Mouse (Mus musculus) heart, postnatal 0 days (tissue): Measurements from ENCODE around the gene Slc27a2. TPM values are rescaled to one million over a fixed set of nuclear protein-coding genes. Genes with fewer than 3 reads are reported as not detected.

Experiments
- ATAC-seq: fragments of 200-750 bp; cut with Nextera tagmentation; 2 replicates; pipeline ENCODE4 v1.8.0; 2017; ENCODE audit warnings: low read depth, moderate number of reproducible peaks, moderate library complexity; ENCODE audit not compliant: insufficient read depth
- DNase-seq: peaks from one replicate; pipeline ENCODE4 v3.0.0-alpha.2; 2016; ENCODE audit warnings: low spot score
- H3K27ac ChIP-seq: fragments of 300-500 bp; sonication (generic); 2 replicates; pipeline ENCODE4 v1.5.1; 2014; ENCODE audit warnings: low read depth, mild to moderate bottlenecking
- H3K27me3 ChIP-seq: fragments of 300-500 bp; sonication (generic); 2 replicates; pipeline ENCODE4 v1.6.1; 2014; ENCODE audit warnings: low read length, mixed read lengths; ENCODE audit not compliant: control insufficient read depth, insufficient read depth
- H3K36me3 ChIP-seq: fragments of 300-500 bp; sonication (generic); replicated peaks from 2 replicates; pipeline ENCODE4 v1.6.1; 2014; ENCODE audit warnings: low read length, mixed read lengths; ENCODE audit not compliant: control insufficient read depth, insufficient read depth
- H3K4me1 ChIP-seq: fragments of 300-500 bp; sonication (generic); 2 replicates; pipeline ENCODE4 v1.6.1; 2014; ENCODE audit warnings: antibody characterized with exemption; ENCODE audit not compliant: control insufficient read depth, insufficient read depth
- H3K4me2 ChIP-seq: fragments of 300-500 bp; sonication (generic); 2 replicates; pipeline ENCODE4 v1.6.1; 2014; ENCODE audit warnings: low read depth, mild to moderate bottlenecking, low read length, moderate library complexity
- H3K4me3 ChIP-seq: fragments of 300-500 bp; sonication (generic); 2 replicates; pipeline ENCODE4 v1.5.1; 2014; ENCODE audit warnings: low read depth, low read length
- H3K9ac ChIP-seq: fragments of 300-500 bp; sonication (generic); replicated peaks from 2 replicates; pipeline ENCODE4 v1.6.1; 2014; ENCODE audit warnings: low read depth, low read length, mixed read lengths
- H3K9me3 ChIP-seq: fragments of 300-500 bp; sonication (generic); replicated peaks from 2 replicates; pipeline ENCODE4 v1.6.1; 2016; ENCODE audit warnings: low read length; ENCODE audit not compliant: control insufficient read depth
- CTCF ChIP-seq: IDR thresholded peaks from 2 replicates; pipeline ENCODE4 v1.5.1; 2016; ENCODE audit warnings: antibody characterized with exemption, control low read depth, low read depth
- EP300 ChIP-seq: IDR thresholded peaks from 2 replicates; pipeline ENCODE4 v1.6.1; 2016; ENCODE audit warnings: antibody characterized with exemption, low read depth
- WGBS: fragments of 180-500 bp; shearing (Covaris S2); extraction: QIAGEN DNeasy Blood & Tissue Kit; methylation state at CpG from one replicate; pipeline ENCODE4 v1.1.7; 2014; 5-methylcytosine and 5-hydroxymethylcytosine counted together
- polyA plus RNA-seq: library from polyadenylated mRNA; unstranded; fragments of >200 nt; fragmentation: Nextera tagmentation; extraction: Ambion mirVana; gene quantifications from 2 replicates; pipeline ENCODE4 v1.2.1, GENCODE M21; 2015
- total RNA-seq: library from RNA; depleted of rRNA; stranded (reverse); fragments of >200 nt; gene quantifications from 2 replicates; pipeline ENCODE4 v1.2.3, GENCODE M21; 2014; ENCODE audit warnings: low replicate concordance

Slc27a2 gene
- total and polyA plus RNA-seq, 2 experiments from 2014 or later: 0.14 TPM; not detected in 1

GRCm38 (mm10) chr2:126524271-126524670, 27.9 kb upstream of the Slc27a2 start:
- Histone ChIP-seq H3K4me1 (no peaks in the 10 kb centered on the region), H3K27me3 (no peaks in the 10 kb centered on the region), H3K36me3 (no peaks in the 10 kb centered on the region), H3K4me2 (no peak overlapping the region), H3K9me3 (no peaks in the 10 kb centered on the region), H3K4me3 (no peak overlapping the region), H3K27ac (no peak overlapping the region), H3K9ac (no peak overlapping the region)
- TF ChIP-seq CTCF (no peak), EP300 (no peak)
- ATAC-seq (no peak), DNase-seq (no peak)
- 81% methylated on average over 2 of the region's 2 CpGs for WGBS

GRCm38 (mm10) chr2:126527461-126527860, 24.7 kb upstream of the Slc27a2 start:
- Histone ChIP-seq H3K4me2 (no peak overlapping the region), H3K4me1 (no peaks in the 10 kb centered on the region), H3K27me3 (no peaks in the 10 kb centered on the region), H3K36me3 (no peaks in the 10 kb centered on the region), H3K9ac (no peak overlapping the region), H3K9me3 (no peaks in the 10 kb centered on the region), H3K27ac (no peak overlapping the region), H3K4me3 (no peak overlapping the region)
- ATAC-seq (no peak), DNase-seq (no peak)
- TF ChIP-seq EP300: no peak
- no peak for TF ChIP-seq CTCF
- 70% methylated on average over 8 of the region's 8 CpGs for WGBS

- DNase-seq (no peak), ATAC-seq (no peak)
- no peaks in the 10 kb centered on the region for H3K9me3 ChIP-seq
- H3K9ac ChIP-seq: no peak overlapping the region
- H3K27ac ChIP-seq: no peak overlapping the region
- H3K27me3 ChIP-seq: no peaks in the 10 kb centered on the region
- no peak overlapping the region for H3K4me2 ChIP-seq
- H3K36me3 ChIP-seq: no peaks in the 10 kb centered on the region
- WGBS: 71% methylated on average over 3 of the region's 3 CpGs
- H3K4me1 ChIP-seq: no peaks in the 10 kb centered on the region
- TF ChIP-seq CTCF (no peak), EP300 (no peak)
- H3K4me3 ChIP-seq: no peak overlapping the region
Measured at GRCm38 (mm10) chr2:126530581-126530980, 21.6 kb upstream of the Slc27a2 start.

- TF ChIP-seq CTCF (no peak), EP300 (no peak)
- H3K4me1 ChIP-seq: peaks cover 5% of the 10 kb centered on the region; the same call in 1 of the 2 replicates
- H3K9ac ChIP-seq: no peak overlapping the region
- H3K9me3 ChIP-seq: no peaks in the 10 kb centered on the region
- ATAC-seq: no peak
- no peak for DNase-seq
- no peaks in the 10 kb centered on the region for H3K36me3 ChIP-seq
- no peak overlapping the region for H3K4me2 ChIP-seq
- no peak overlapping the region for H3K27ac ChIP-seq
- no peaks in the 10 kb centered on the region for H3K27me3 ChIP-seq
- H3K4me3 ChIP-seq: no peak overlapping the region
Measured at GRCm38 (mm10) chr2:126537654-126538053, 14.6 kb upstream of the Slc27a2 start.

- DNase-seq (no peak), ATAC-seq (no peak)
- Histone ChIP-seq H3K36me3 (no peaks in the 10 kb centered on the region), H3K4me2 (no peak overlapping the region), H3K27me3 (no peaks in the 10 kb centered on the region), H3K27ac (no peak overlapping the region), H3K9ac (no peak overlapping the region), H3K9me3 (no peaks in the 10 kb centered on the region), H3K4me1 (peaks cover 5% of the 10 kb centered on the region; the same call in 1 of the 2 replicates), H3K4me3 (no peak overlapping the region)
- TF ChIP-seq EP300: no peak
- no peak for TF ChIP-seq CTCF
- WGBS: 49% methylated on average over 6 of the region's 6 CpGs
Measured at GRCm38 (mm10) chr2:126540390-126540925, 11.7 kb upstream of the Slc27a2 start.

- ATAC-seq (no peak), DNase-seq (no peak)
- TF ChIP-seq CTCF (no peak), EP300 (no peak)
- WGBS: 90% methylated on average over 5 of the region's 5 CpGs
- H3K36me3 ChIP-seq: no peaks in the 10 kb centered on the region
- H3K4me2 ChIP-seq: no peak overlapping the region
- H3K4me1 ChIP-seq: peaks cover 5% of the 10 kb centered on the region; the same call in 1 of the 2 replicates
- no peak overlapping the region for H3K27ac ChIP-seq
- no peaks in the 10 kb centered on the region for H3K9me3 ChIP-seq
- H3K9ac ChIP-seq: no peak overlapping the region
- H3K27me3 ChIP-seq: no peaks in the 10 kb centered on the region
- no peak overlapping the region for H3K4me3 ChIP-seq
Measured at GRCm38 (mm10) chr2:126542211-126542610, 10.0 kb upstream of the Slc27a2 start.
